Mouse (Mus musculus) myocyte (in vitro differentiated cells): Measurements from ENCODE around the gene Basp1.

ENCODE experiments used
- CEBPB ChIP-seq: IDR thresholded peaks from 2 replicates; pipeline ENCODE4 v1.6.1; 2011; ENCODE audit warnings: mild to moderate bottlenecking, moderate library complexity; ENCODE audit not compliant: poor library complexity, insufficient read depth, severe bottlenecking
- E2F4 ChIP-seq: IDR thresholded peaks from one replicate; pipeline ENCODE4 v1.6.1; 2011; ENCODE audit warnings: mild to moderate bottlenecking, control low read depth, moderate library complexity; ENCODE audit not compliant: insufficient read depth
- MAX ChIP-seq: IDR thresholded peaks from one replicate; pipeline ENCODE4 v1.6.1; 2011; ENCODE audit warnings: low read depth, mild to moderate bottlenecking, control low read depth
- MYOD1 ChIP-seq, 3 experiments: IDR thresholded peaks; one replicate each; pipeline ENCODE4 v1.6.1; 2011; ENCODE audit warnings: control low read depth in 2 of 3, low read depth in 2 of 3, mild to moderate bottlenecking in 2 of 3, moderate library complexity in 1 of 3; ENCODE audit not compliant: insufficient read length in 2 of 3, control insufficient read depth in 1 of 3
- MYOG ChIP-seq, 3 experiments: IDR thresholded peaks; one replicate each; pipeline ENCODE4 v1.6.1; 2011; ENCODE audit warnings: control low read depth in 2 of 3, low read depth in 2 of 3, mild to moderate bottlenecking in 2 of 3; ENCODE audit not compliant: insufficient read length in 2 of 3, control insufficient read depth in 1 of 3, insufficient read depth in 1 of 3
- POLR2A ChIP-seq: IDR thresholded peaks from one replicate; pipeline ENCODE4 v1.6.1; 2011; ENCODE audit warnings: low read depth, mild to moderate bottlenecking, control low read depth, moderate library complexity; ENCODE audit not compliant: insufficient read length
- POLR2AphosphoS2 ChIP-seq: IDR thresholded peaks from one replicate; pipeline ENCODE4 v1.6.1; 2011; ENCODE audit warnings: low read depth, control low read depth; ENCODE audit not compliant: insufficient read length
- SRF ChIP-seq: IDR thresholded peaks from one replicate; pipeline ENCODE4 v1.6.1; 2011; ENCODE audit warnings: low read depth; ENCODE audit not compliant: control insufficient read depth, insufficient read length
- TCF12 ChIP-seq: IDR thresholded peaks from one replicate; pipeline ENCODE4 v1.6.1; 2011; ENCODE audit warnings: mild to moderate bottlenecking, control low read depth; ENCODE audit not compliant: poor library complexity, insufficient read depth, severe bottlenecking
- USF1 ChIP-seq: IDR thresholded peaks from one replicate; pipeline ENCODE4 v1.6.1; 2011; ENCODE audit warnings: low read depth, mild to moderate bottlenecking, control low read depth, moderate library complexity

DNA sequence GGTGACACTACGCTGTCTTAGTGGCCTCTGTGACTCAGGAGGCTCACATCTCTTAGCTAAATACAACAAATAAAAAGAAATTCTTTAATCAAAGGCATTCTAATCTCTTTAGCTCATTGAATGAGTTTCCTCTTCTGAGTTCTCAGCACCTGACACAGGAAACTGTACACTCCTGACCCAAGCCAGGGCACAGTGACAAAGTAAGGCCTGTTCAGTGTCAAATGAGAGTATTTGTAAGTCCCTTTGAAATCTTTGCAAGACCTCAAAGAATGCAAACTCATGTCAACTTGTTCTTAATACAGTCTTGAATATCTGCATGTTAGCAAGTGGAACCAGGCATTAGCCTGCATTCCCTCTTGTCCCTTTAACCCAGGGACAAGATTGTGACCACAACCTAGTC, 18.8 kb upstream of the Basp1 start:
- TF ChIP-seq E2F4 (no peak), POLR2AphosphoS2 (no peak), POLR2A (no peak), CEBPB (no peak), USF1 (no peak), MYOG (IDR thresholded peaks at IDR 0.05; ENCODE audit: control insufficient read depth in 1 of 3, insufficient read depth in 1 of 3, insufficient read length in 2 of 3, low read depth in 2 of 3) (no peak), MAX (no peak), TCF12 (no peak), SRF (no peak), MYOD1 (IDR thresholded peaks at IDR 0.05; ENCODE audit: control insufficient read depth in 1 of 3, insufficient read length in 2 of 3, low read depth in 2 of 3) (no peak)
